Mouse (Mus musculus) cerebellum, adult 2 months (tissue): ENCODE measurements around the gene Rasd1.

ENCODE experiments used
- CTCF ChIP-seq: fragments of 200-500 bp; IDR thresholded peaks from 2 replicates; pipeline ENCODE4 v1.5.1; 2011; ENCODE audit warnings: low read depth, mild to moderate bottlenecking, control low read depth, low read length, moderate library complexity, borderline replicate concordance; ENCODE audit not compliant: insufficient read depth
- POLR2A ChIP-seq: fragments of 200-500 bp; IDR thresholded peaks from 2 replicates; pipeline ENCODE4 v1.6.1; 2011; ENCODE audit warnings: low read length, control low read depth, borderline replicate concordance; ENCODE audit not compliant: insufficient read depth

DNA sequence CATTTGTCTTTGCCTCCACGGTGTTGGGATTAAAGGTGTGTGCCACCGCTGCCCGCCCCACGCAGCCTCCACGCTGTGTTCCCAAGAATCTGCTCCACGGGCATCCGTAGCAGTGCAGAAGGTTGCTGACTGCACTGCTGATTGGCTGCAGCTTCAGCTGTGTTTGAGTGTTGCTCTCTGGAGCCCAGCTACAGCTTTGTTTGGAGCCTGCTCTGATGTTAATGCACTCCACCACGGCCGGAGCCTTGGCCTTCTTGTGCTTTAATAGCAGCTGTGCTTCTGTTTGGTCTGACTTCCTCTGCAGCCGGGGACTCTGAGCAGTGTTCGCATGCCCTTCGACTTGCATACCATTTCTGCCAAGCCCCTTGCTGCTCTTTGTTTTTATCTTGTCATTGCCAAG, 30.8 kb downstream of the Rasd1 start:
- TF ChIP-seq POLR2A (no peak), CTCF (no peak)
